8 mouse cellular contexts compared by ENCODE assay signal in the genomic region with DNA sequence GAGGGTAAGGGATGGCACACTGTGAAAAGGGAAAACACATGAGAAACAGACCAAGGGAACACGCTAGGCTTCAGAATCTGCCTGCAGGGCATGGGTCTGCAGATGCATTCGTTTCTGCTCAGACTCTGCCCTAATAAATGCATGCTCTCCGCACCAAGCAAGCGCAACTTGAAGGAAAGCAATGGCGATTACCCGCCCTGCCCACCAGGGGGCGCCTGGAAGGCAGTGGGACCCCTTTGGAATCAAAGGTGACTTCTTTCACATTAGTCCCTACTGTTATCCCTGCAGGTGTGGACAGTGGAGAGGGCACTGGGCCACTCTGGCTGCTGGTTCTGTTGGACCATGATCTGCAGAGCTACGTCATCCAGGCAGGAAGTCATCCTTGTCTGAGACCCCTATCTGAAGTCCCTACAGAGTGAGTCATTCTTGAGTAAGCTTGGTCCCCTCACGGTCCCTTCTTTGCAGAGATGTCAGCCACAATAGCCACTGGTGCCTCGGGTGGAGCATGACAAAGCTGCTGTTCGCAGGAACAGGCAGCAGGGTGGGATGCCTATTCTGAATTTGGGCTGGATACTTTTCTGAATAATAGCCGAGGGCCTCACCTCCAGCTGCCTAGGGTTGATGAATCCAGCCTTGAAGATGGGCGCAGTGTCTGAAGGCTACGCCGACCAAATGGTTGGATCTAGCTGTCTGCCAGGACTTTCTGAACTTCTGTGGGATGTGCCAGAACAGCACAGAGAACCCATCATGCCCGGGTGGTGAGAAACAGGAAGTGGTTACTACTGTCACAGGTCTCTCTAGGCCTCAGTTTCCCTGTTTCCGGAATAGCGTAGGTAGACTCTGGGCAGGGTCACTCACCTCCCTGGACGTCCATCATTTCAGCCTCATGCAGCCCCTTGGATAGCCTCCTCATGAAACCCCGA. TPM values are rescaled to one million over a fixed set of nuclear protein-coding genes. Genes with fewer than 3 reads are reported as not detected.
DNase-seq lines count a peak whose midpoint lies in the region; ATAC-seq and TF ChIP-seq lines count a peak whose summit lies in the region.

No protein-coding gene starts in this region.

- no peak overlapping the region for H3K4me3 ChIP-seq in liver, postnatal 0 days (ENCODE audit: low read depth, low read length)

- peaks cover 6% of the 10 kb centered on the region; the same call in 1 of the 2 replicates for H3K36me3 ChIP-seq in liver, postnatal 0 days (replicated peaks; ENCODE audit: insufficient read depth, low read length)
- no peaks in the 10 kb centered on the region for H3K36me3 ChIP-seq in splenic B cell, adult 2 months (ENCODE audit: control insufficient read depth, insufficient read depth, low read length, poor library complexity, severe bottlenecking)

- H3K4me1 ChIP-seq in liver, postnatal 0 days (ENCODE audit: insufficient read depth) = peaks cover 14% of the 10 kb centered on the region

- peak overlapping the region; percentile 69 for H3K27ac ChIP-seq in liver, postnatal 0 days (ENCODE audit: low read depth)

- 40% methylated on average over 20 of the region's 20 CpGs for WGBS in liver, postnatal 0 days (ENCODE audit: insufficient replicate concordance)

- H3K27me3 ChIP-seq in liver, postnatal 0 days (ENCODE audit: insufficient read depth, low read length) = no peaks in the 10 kb centered on the region
- no peaks in the 10 kb centered on the region for H3K27me3 ChIP-seq in splenic B cell, adult 2 months (ENCODE audit: control insufficient read depth, insufficient read depth, low read length, poor library complexity, severe bottlenecking)

- H3K4me2 ChIP-seq in liver, postnatal 0 days (ENCODE audit: low read depth, low read length) = no peak overlapping the region

- H3K9ac ChIP-seq in liver, postnatal 0 days (replicated peaks) = no peak overlapping the region

- peak; percentile 70 for ATAC-seq in common myeloid progenitor, adult 5-6 weeks (replicated peaks; ENCODE audit: low read depth, poor library complexity, severe bottlenecking)
- no peak for ATAC-seq in liver, postnatal 0 days

- no peak for TF ChIP-seq EP300 in liver, postnatal 0 days (IDR thresholded peaks at IDR 0.05; ENCODE audit: low read depth)

- H3K9me3 ChIP-seq in liver, postnatal 0 days (ENCODE audit: low read length) = no peaks in the 10 kb centered on the region

- TF ChIP-seq CTCF in liver, postnatal 0 days (IDR thresholded peaks at IDR 0.05; ENCODE audit: low read depth) = peak; percentile 94

- peak; percentile 52 for DNase-seq in kidney, adult 18-20 months
- no peak for DNase-seq in kidney, adult 11 months
- peak; percentile 58 for DNase-seq in ES-CJ7 (ENCODE audit: low read depth, low spot score)
- DNase-seq in heart, postnatal 4 days = peak; percentile 77
- peak; percentile 66 for DNase-seq in liver, postnatal 0 days
- peak; percentile 74 for DNase-seq in splenic B cell, adult 2 months (ENCODE audit: low read depth, low spot score)
- DNase-seq in frontal cortex, postnatal 14 days (ENCODE audit: low spot score in 2 of 2) = no peak

RNA-seq across cellular contexts. Expression of a gene that starts 32.5 kb away (rescaled TPM):
- 44.9 and 49.5 TPM in 2 replicates for total RNA-seq in common myeloid progenitor, adult 5-6 weeks (2017)
- total RNA-seq in heart, postnatal 4 days (2021) = 100 to 1,000 TPM; 188 to 208 TPM
- polyA plus RNA-seq in liver, postnatal 0 days (2015; fragmentation: Nextera tagmentation; extraction: Ambion mirVana) = 36.0 and 38.4 TPM in 2 replicates

RNA-seq across cellular contexts. Expression of a gene that starts 42.4 kb away (rescaled TPM):
- 1.8 and 3.7 TPM in 2 replicates for total RNA-seq in common myeloid progenitor, adult 5-6 weeks (2017)
- 10 to 100 TPM; 48.6 to 52.2 TPM for total RNA-seq in heart, postnatal 4 days (2021)
- polyA plus RNA-seq in liver, postnatal 0 days (2015; fragmentation: Nextera tagmentation; extraction: Ambion mirVana) = 13.7 and 13.8 TPM in 2 replicates

Comparison
In these comparisons a context has a peak if more than half of its experiments do, and no peak if none do; other contexts are left out.
1. DNase-seq: peak in kidney, adult 18-20 months (single experiment), ES-CJ7 (single experiment), heart, postnatal 4 days (single experiment), liver, postnatal 0 days (single experiment) and splenic B cell, adult 2 months (single experiment); none in kidney, adult 11 months (single experiment) and frontal cortex, postnatal 14 days (0 of 2).
2. RNA of a gene that starts 42.4 kb away (total RNA-seq): 48.6 to 52.2 TPM in heart, postnatal 4 days; 1.8 to 3.7 TPM in common myeloid progenitor, adult 5-6 weeks; every median in the first group is over 10 times any median in the second.